Mouse (Mus musculus) liver, postnatal 0 days (tissue): ENCODE data around the gene Hbq1b. TPM values are rescaled to one million over a fixed set of nuclear protein-coding genes. Genes with fewer than 3 reads are reported as not detected.

Experiments
- ATAC-seq: fragments of 200-750 bp; cut with Nextera tagmentation; 2 replicates; pipeline ENCODE4 v1.8.0; 2017; ENCODE audit warnings: mild to moderate bottlenecking, moderate library complexity
- DNase-seq: peaks from one replicate; pipeline ENCODE4 v3.0.0-alpha.2; 2016
- H3K27ac ChIP-seq: fragments of 300-500 bp; sonication (generic); 2 replicates; pipeline ENCODE4 v1.5.1; 2014; ENCODE audit warnings: antibody characterized with exemption, moderate library complexity, mild to moderate bottlenecking, low read depth
- H3K27me3 ChIP-seq: fragments of 300-500 bp; sonication (generic); 2 replicates; pipeline ENCODE4 v1.6.1; 2014; ENCODE audit warnings: low read length, control low read depth, mixed read lengths; ENCODE audit not compliant: insufficient read depth
- H3K36me3 ChIP-seq: fragments of 300-500 bp; sonication (generic); replicated peaks from 2 replicates; pipeline ENCODE4 v1.6.1; 2014; ENCODE audit warnings: mild to moderate bottlenecking, control low read depth, low read length, moderate library complexity, mixed read lengths; ENCODE audit not compliant: insufficient read depth
- H3K4me1 ChIP-seq: fragments of 300-500 bp; sonication (generic); 2 replicates; pipeline ENCODE4 v1.6.1; 2014; ENCODE audit warnings: antibody characterized with exemption, mild to moderate bottlenecking, control low read depth; ENCODE audit not compliant: insufficient read depth
- H3K4me2 ChIP-seq: fragments of 300-500 bp; sonication (generic); 2 replicates; pipeline ENCODE4 v1.6.1; 2014; ENCODE audit warnings: low read depth, mild to moderate bottlenecking, low read length, moderate library complexity, mixed read lengths
- H3K4me3 ChIP-seq: fragments of 300-500 bp; sonication (generic); 2 replicates; pipeline ENCODE4 v1.5.1; 2014; ENCODE audit warnings: low read depth, low read length
- H3K9ac ChIP-seq: fragments of 300-500 bp; sonication (generic); replicated peaks from 2 replicates; pipeline ENCODE4 v1.6.1; 2014; ENCODE audit warnings: mild to moderate bottlenecking, moderate library complexity
- H3K9me3 ChIP-seq: fragments of 300-500 bp; sonication (generic); 2 replicates; pipeline ENCODE4 v1.6.1; 2016; ENCODE audit warnings: mild to moderate bottlenecking, control low read depth, low read length, mixed read lengths
- CTCF ChIP-seq: sonication (generic); IDR thresholded peaks from 2 replicates; pipeline ENCODE4 v1.5.1; 2016; ENCODE audit warnings: antibody characterized with exemption, low read depth
- EP300 ChIP-seq: IDR thresholded peaks from 2 replicates; pipeline ENCODE4 v1.6.1; 2016; ENCODE audit warnings: antibody characterized with exemption, low read depth, mild to moderate bottlenecking
- WGBS: fragments of 180-500 bp; shearing (Covaris S2); extraction: QIAGEN DNeasy Blood & Tissue Kit; methylation state at CpG from one replicate; pipeline ENCODE4 v1.1.7; 2014; ENCODE audit not compliant: insufficient replicate concordance; 5-methylcytosine and 5-hydroxymethylcytosine counted together
- polyA plus RNA-seq: library from polyadenylated mRNA; unstranded; fragments of >200 nt; fragmentation: Nextera tagmentation; extraction: Ambion mirVana; gene quantifications from 2 replicates; pipeline ENCODE4 v1.2.1, GENCODE M21; 2015

The Hbq1b gene
- polyA plus RNA-seq, 1 experiment from 2014 or later: 70.9 TPM

DNA sequence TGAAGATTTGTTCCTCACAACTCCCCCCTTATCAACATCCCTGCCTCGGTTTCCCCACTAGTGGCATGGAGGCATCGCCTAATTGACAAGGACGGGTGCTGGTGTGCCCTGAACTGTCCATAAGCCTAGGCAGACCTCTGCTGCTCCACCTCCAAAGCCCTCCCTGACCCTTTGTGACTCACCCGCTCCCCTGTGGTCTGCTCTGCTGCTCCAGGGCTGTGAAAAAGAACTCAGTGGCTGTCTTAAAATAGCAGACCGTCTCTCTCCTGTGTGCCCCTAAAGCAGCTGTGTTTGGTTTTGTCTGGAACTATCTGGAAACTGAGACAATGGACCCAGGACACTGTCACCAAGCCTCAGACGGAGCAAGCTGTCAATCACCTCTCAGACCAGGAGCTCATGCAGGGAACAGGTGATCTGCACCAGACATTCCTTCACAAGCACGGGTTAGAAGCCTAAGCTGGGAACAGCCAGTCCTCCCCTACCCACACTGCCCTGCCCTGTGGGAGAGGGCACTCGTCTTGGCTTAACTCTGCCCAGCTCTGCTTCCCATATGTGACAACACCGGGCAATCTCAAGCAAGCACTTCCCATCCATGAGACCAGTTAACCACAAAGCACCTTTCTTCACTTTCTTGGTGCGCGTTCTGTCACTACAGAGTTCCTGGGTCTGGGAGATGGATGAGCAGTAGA is 33.9 kb downstream of the Hbq1b start:
- Histone ChIP-seq H3K9me3 (no peaks in the 10 kb centered on the region), H3K4me1 (0 out of 2 replicates have a peak, but pooled peaks cover 3% of the 10 kb centered on the region), H3K27ac (no peak overlapping the region), H3K27me3 (peaks cover 4% of the 10 kb centered on the region; the same call in 1 of the 2 replicates), H3K4me3 (no peak overlapping the region), H3K4me2 (no peak overlapping the region), H3K36me3 (no peaks in the 10 kb centered on the region), H3K9ac (no peak overlapping the region)
- no peak for ATAC-seq
- no peak for DNase-seq
- TF ChIP-seq EP300: no peak
- no peak for TF ChIP-seq CTCF
- WGBS: 51% methylated on average over 11 of the region's 11 CpGs

DNA sequence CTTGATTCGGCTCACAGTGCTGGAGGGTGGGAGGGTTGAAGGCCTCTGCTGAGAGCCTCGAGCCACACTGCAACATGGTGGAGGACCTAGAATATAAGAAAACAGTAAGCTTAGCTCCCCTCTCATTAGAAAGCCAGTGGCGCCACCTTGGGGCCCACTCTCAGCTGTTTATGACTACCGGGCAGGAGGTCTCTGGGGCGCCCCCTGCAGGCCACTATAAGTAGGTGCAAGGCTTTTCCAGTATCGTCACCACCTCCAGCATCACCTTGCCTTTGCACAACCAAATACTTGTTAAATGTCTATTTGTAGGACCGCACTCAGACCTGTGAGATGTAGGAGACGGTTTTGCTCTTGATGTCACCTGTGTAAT is 34.4 kb downstream of the Hbq1b start:
- Histone ChIP-seq H3K36me3 (no peaks in the 10 kb centered on the region), H3K4me1 (0 out of 2 replicates have a peak, but pooled peaks cover 3% of the 10 kb centered on the region), H3K27me3 (peaks cover 4% of the 10 kb centered on the region; the same call in 1 of the 2 replicates), H3K4me2 (no peak overlapping the region), H3K9me3 (no peaks in the 10 kb centered on the region), H3K9ac (no peak overlapping the region), H3K27ac (no peak overlapping the region), H3K4me3 (no peak overlapping the region)
- peak; percentile 86 for DNase-seq
- TF ChIP-seq CTCF (peak; percentile 99), EP300 (no peak)
- WGBS: 32% methylated on average over 8 of the region's 8 CpGs
- ATAC-seq: peak; percentile 66; the same call in 1 of the 2 replicates

DNA sequence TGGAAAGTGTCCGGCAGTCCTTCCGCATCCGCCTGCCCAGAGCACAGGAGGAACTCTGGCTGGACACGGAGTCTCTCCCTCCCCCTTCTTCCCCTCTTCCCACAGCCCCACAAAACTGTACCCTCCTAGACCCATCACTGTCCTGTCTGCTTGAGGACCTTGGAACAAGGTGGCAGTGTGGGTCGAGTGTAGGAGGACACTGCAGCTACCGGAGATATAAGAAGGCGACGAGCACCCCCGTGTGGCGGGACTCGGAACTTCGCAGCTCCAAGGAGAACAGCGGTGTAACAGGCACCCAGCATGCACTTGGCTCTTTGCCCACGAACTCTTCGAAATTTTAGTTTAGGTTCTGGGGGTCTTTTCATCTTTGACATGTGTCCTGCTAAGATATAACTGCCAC is 37.8 kb downstream of the Hbq1b start:
- no peaks in the 10 kb centered on the region for H3K9me3 ChIP-seq
- WGBS: 6% methylated on average over 15 of the region's 15 CpGs
- ATAC-seq: peak; percentile 89
- 0 out of 2 replicates have a peak overlapping the region, but pooled peaks have one; percentile 22 for H3K9ac ChIP-seq
- peaks cover 4% of the 10 kb centered on the region; the same call in 1 of the 2 replicates for H3K27me3 ChIP-seq
- H3K36me3 ChIP-seq: no peaks in the 10 kb centered on the region
- 0 out of 2 replicates have a peak, but pooled peaks cover 3% of the 10 kb centered on the region for H3K4me1 ChIP-seq
- TF ChIP-seq EP300 (no peak), CTCF (peak; percentile 96)
- H3K27ac ChIP-seq: no peak overlapping the region
- peak overlapping the region; percentile 63 for H3K4me2 ChIP-seq
- DNase-seq: peak; percentile 93
- peak overlapping the region; percentile 26; the same call in 1 of the 2 replicates for H3K4me3 ChIP-seq

DNA sequence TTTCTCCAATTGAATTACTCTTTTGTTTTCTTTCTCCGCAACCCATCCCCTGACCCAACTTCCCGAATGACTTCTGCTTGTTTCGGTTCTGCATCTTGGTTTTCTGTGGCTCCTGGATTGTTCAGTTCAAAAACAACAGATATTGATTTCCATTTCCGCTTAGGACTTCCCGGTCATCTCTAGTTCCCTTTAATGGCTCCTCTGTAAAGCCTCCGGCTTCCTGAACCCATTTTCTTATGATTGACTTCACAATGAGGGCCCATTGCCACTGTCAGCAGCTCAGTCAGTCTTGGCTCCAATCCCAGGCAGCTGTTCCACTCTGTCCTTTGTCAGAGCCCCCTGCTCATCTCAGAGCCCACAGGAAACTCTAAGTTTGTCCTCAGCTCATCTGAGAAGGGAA is 44.3 kb downstream of the Hbq1b start:
- H3K4me1 ChIP-seq: no peaks in the 10 kb centered on the region
- no peak for DNase-seq
- H3K27me3 ChIP-seq: no peaks in the 10 kb centered on the region
- no peak overlapping the region for H3K27ac ChIP-seq
- 29% methylated on average over 6 of the region's 6 CpGs for WGBS
- no peak for ATAC-seq
- no peak overlapping the region for H3K9ac ChIP-seq
- no peak overlapping the region for H3K4me3 ChIP-seq
- H3K4me2 ChIP-seq: no peak overlapping the region
- H3K9me3 ChIP-seq: no peaks in the 10 kb centered on the region
- TF ChIP-seq EP300: no peak
- TF ChIP-seq CTCF: no peak
- no peaks in the 10 kb centered on the region for H3K36me3 ChIP-seq

DNA sequence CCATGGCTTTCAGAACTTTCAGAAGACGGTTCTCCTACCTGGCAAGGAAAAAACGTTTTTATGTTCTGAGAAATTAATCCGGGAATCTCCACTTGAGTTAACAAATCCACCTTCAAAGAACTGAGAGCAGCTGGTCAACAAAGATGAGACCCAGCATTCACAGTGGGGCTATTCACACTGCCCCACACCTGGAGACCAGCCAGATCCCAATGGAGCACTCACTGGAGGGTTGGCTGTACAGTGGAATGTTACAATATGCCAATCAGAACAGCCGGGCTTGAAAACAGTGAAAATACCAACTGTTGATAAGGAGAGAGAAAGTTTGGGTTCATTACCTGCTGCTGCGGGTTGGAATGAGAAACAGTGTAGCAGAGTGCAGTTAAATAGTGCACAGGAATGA is 45.1 kb downstream of the Hbq1b start:
- ATAC-seq: no peak

DNA sequence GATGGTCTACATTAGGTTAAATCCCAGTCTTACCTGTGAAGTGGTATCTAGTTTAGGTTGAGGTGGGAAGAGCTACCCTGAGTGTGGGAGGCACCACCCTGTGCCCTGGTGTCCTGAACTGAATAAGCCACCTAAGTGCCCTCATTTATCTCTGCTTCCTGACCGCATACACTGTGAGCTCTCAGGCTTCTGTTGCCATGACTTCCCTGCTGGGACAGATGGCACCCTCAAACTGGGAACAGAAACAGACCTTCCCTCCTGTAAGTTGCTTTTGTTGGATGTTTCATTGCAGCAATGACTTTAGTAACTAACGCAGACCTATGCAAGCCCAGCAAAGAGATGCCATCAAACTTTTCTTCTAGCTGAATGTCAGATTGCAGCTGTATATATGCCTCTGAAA is 46.5 kb downstream of the Hbq1b start:
- no peaks in the 10 kb centered on the region for H3K9me3 ChIP-seq
- H3K9ac ChIP-seq: no peak overlapping the region
- H3K4me1 ChIP-seq: no peaks in the 10 kb centered on the region
- no peak for TF ChIP-seq EP300
- TF ChIP-seq CTCF: no peak
- no peak overlapping the region for H3K4me2 ChIP-seq
- ATAC-seq (no peak), DNase-seq (no peak)
- no peaks in the 10 kb centered on the region for H3K27me3 ChIP-seq
- H3K4me3 ChIP-seq: no peak overlapping the region
- no peaks in the 10 kb centered on the region for H3K36me3 ChIP-seq
- WGBS: 68% methylated on average over 2 of the region's 2 CpGs
- H3K27ac ChIP-seq: no peak overlapping the region

More for the DNA sequence above, 45.1 kb downstream of the Hbq1b start:
- no peak overlapping the region for H3K4me2 ChIP-seq
- H3K36me3 ChIP-seq: no peaks in the 10 kb centered on the region
- DNase-seq: no peak
- no peak overlapping the region for H3K4me3 ChIP-seq
- H3K27me3 ChIP-seq: no peaks in the 10 kb centered on the region
- no peak overlapping the region for H3K27ac ChIP-seq
- WGBS: 57% methylated on average over 5 of the region's 5 CpGs
- TF ChIP-seq CTCF: no peak
- no peak for TF ChIP-seq EP300
- H3K4me1 ChIP-seq: no peaks in the 10 kb centered on the region
- no peak overlapping the region for H3K9ac ChIP-seq
- no peaks in the 10 kb centered on the region for H3K9me3 ChIP-seq
